Mouse (Mus musculus) lung, postnatal 10 days (tissue): ENCODE measurements around the gene Rps15.
"Not testable (repeated sequence)": the region's sequence is repeated elsewhere in the genome, so short reads cannot be mapped to it uniquely, and the experiment has no call there.

Experiments
- DNase-seq: peaks from one replicate; pipeline ENCODE4 v3.0.0; 2021

Gene Rps15

GRCm38 (mm10) chr10:80292251-80293146 lies at the start of gene Rps15:
TSS of gene Rps15 (plus strand) at chr10:80292453.
- peak; percentile 98 for DNase-seq

GRCm38 (mm10) chr10:80242607-80243006 lies 49.6 kb upstream of the Rps15 start:
- DNase-seq, result no peak

- peak; percentile 61 for DNase-seq
These were observed 47.4 kb upstream of the Rps15 start for GRCm38 (mm10) chr10:80244791-80245399.

GRCm38 (mm10) chr10:80245600-80245999 lies 46.7 kb upstream of the Rps15 start:
- peak; percentile 91 for DNase-seq

- no peak for DNase-seq
These were observed 44.4 kb upstream of the Rps15 start for GRCm38 (mm10) chr10:80247849-80248248.

GRCm38 (mm10) chr10:80248437-80248836 lies 43.8 kb upstream of the Rps15 start:
- DNase-seq, result not testable (repeated sequence)

- DNase-seq, result peak; percentile 97
These were observed 43.1 kb upstream of the Rps15 start, which contains the start of gene Ndufs7 for GRCm38 (mm10) chr10:80248971-80249640. TSS of gene Ndufs7 (plus strand) at chr10:80249121.

GRCm38 (mm10) chr10:80250059-80250458 lies 42.2 kb upstream of the Rps15 start:
- no peak for DNase-seq

- no peak for DNase-seq
These were observed 41.7 kb upstream of the Rps15 start for GRCm38 (mm10) chr10:80250573-80250972.

- no peak for DNase-seq
These were observed 40.2 kb upstream of the Rps15 start for GRCm38 (mm10) chr10:80252011-80252410.

GRCm38 (mm10) chr10:80252493-80253274 lies 39.6 kb upstream of the Rps15 start:
- DNase-seq, result no peak

- DNase-seq, result no peak
These were observed 38.7 kb upstream of the Rps15 start for GRCm38 (mm10) chr10:80253551-80253950.

- DNase-seq, result no peak
These were observed 37.6 kb upstream of the Rps15 start for GRCm38 (mm10) chr10:80254331-80255297.

GRCm38 (mm10) chr10:80255881-80256535 lies 36.2 kb upstream of the Rps15 start:
- peak; percentile 53 for DNase-seq

- no peak for DNase-seq
These were observed 34.3 kb upstream of the Rps15 start for GRCm38 (mm10) chr10:80257936-80258335.

- DNase-seq, result no peak
These were observed 33.3 kb upstream of the Rps15 start for GRCm38 (mm10) chr10:80258752-80259462.

- no peak for DNase-seq
These were observed 32.8 kb upstream of the Rps15 start for GRCm38 (mm10) chr10:80259463-80259805.

- DNase-seq, result peak; percentile 80
These were observed 32.2 kb upstream of the Rps15 start for GRCm38 (mm10) chr10:80259861-80260641.
